Mouse (Mus musculus) urinary bladder, adult 18-20 months (tissue): ENCODE measurements around the gene 4833439L19Rik.

Source experiments
- DNase-seq, 2 experiments: peaks; one replicate each; pipeline ENCODE4 v3.0.0; 2022; ENCODE audit warnings: low spot score in 2 of 2, mixed read lengths in 2 of 2

The 4833439L19Rik gene

DNA sequence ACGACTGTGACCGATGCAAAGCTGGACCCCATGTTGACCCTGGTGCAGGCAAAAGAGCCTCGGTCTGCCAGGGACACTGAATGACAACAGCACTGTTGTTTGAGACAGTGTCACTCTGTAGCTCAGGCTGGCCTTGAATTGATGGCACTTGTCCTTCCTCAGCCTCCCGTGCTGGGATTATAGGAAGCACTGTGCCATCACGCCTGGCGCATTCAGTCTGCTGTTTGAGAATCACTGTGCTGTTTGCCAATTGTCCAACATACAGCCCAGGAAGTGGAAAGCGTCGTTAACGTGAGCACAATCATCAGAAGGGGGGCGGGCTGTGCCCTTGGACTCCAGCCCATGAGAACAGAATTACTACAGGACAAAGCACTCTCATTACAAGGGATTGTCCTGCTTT is 16.9 kb upstream of the 4833439L19Rik start:
- DNase-seq: no peak

DNA sequence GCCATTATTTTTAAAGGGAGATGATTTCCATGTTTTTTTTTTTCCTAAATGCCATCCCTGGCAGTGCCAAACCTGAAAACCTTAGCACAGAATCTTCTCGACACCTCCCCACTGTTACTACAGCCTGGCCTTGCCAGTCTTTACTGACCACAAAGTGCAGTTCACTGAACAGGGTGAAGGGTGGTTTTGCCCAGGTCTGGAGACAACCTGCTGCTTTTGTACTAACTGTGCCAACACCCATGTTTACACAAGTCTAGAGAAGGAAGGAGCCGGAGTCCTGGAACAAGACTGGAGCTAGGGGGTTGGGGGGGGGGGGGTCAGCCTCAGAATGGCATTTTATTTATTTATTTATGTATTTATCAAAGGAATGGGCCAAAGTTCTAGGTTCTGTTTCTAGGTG is 16.1 kb upstream of the 4833439L19Rik start:
- DNase-seq: no peak

DNA sequence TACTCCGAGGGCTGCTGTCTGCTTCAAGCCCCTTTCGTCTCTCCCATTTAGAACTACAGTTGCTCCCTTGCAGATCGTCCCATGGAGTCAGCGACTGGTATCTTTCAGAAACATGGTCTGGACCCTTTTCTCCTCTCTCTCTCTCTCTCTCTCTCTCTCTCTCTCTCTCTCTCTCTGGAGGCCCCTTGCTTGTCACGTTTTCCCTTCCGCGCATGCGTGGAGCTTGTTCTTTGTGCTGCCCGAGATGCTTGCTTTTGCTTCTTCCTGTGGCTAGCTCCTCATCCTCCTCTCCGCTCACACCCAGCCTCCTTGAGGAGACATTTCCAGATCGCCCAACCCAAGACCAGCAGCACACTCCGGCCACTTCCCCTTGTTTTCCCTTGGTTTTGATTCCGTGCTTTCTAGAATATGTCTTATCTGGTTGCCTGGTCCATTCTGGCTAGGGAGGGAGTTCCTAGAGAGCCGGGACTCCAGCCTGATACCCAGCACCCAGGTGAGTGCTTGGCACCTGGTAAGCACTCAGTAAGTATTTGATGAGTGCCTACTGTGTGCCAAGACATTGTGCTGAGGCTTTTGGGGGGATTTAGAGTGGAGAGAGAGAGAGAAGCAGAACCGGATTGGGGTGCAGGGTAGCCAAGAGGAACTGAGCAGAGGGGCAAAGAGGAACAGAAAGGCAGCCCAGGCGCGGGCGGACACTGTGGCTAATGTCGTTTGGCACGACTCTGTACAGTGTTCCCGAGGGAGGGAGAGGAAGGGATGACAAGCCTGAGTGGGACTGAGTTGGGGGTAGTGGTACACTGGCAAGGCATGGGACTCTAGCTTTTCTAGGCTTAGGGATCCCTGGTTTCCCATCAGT is 12.6 kb upstream of the 4833439L19Rik start:
- DNase-seq: no peak

DNA sequence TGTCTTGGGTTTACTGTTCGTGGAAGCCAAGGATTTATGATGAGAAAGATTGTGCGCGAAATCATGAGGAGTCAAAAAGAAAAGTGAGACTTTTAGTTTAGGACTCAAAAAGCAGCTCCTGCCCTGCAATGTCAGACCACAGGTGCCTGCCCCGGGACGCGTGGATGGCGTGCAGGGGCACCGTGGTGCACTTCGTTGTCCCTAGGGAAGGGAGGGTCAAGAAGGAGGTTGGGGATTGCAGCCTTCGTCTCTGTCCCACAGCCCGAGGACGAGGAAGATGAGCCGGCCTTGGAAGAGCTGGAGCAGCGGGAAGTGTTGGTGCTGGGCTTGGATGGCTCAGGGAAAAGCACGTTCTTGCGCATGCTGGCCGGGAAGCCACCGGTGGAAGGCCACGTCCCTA is 10.3 kb upstream of the 4833439L19Rik start:
- peak in 1 of 2 experiments; percentile 38 for DNase-seq

DNA sequence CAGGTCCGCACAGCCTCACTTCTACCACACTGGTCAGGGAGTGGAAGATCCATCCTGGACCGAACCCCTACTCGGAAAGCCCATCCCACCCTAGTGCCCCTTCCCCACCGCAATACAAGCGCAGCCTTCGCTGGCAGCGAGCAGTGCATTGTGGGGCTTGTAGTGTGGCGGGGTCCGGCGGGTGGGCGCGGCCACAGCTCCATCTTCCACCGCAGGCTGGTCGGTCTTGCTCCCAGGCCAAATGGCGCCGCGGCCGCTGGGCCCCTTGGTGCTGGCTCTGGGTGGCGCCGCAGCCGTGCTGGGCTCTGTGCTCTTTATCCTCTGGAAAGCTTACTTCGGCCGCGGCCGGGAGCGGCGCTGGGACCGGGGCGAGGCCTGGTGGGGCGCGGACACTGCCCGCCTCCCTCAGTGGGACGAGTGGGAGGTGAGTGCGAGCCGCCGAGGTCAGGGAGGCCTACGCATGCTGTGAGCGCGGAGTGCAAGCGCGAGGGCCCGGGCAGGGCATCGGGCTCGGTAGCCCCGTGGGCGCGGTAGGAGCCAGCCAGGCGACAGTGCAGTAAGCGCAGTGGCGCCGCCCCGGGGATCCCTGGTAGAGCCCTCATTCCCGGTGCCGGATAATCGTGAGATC is 9.7 kb upstream of the 4833439L19Rik start, which contains the start of gene Arl10:
Gene Arl10, plus strand, starts transcription at position 162 of the 628 bp plus-strand sequence.
- peak; percentile 72 to 75 for DNase-seq

DNA sequence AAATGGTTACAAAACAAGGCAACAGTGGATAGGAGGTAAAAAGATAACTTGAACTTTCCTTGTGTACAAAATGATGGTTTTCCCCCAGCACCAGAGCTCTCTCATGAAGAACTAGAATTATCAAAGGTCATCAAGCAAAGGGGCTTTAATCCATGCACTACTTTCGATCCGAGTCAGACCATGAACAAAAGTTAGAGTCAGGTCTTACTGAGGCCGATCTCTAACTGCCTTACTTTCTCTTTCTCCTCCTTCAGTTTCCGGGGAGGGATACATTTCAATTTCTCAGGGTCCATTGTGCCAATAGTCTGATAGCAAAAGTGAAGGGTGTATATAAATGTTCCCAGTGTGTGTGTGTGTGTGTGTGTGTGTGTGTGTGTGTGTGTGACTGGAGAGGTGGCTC is 7.4 kb upstream of the 4833439L19Rik start:
- DNase-seq: no peak

DNA sequence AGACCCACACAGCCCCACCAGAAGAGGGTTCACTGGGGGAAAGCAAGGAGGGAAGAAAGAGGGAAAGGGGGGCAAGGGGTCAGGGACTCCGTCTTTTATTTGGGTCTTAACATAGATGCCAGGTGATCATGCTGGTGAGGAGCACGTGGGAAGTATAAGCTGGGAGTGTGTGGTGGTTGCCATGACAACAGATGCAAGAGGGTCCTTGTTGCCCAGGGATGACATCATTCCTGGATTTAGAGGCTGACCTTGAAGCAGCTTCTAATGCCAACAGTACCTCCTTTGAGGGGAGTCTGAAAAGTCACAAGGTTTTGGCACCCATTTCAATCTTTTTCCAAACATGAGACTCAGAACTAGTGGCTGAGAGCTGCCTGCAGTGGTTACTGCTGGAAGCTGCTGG is 6.4 kb upstream of the 4833439L19Rik start:
- DNase-seq: no peak

DNA sequence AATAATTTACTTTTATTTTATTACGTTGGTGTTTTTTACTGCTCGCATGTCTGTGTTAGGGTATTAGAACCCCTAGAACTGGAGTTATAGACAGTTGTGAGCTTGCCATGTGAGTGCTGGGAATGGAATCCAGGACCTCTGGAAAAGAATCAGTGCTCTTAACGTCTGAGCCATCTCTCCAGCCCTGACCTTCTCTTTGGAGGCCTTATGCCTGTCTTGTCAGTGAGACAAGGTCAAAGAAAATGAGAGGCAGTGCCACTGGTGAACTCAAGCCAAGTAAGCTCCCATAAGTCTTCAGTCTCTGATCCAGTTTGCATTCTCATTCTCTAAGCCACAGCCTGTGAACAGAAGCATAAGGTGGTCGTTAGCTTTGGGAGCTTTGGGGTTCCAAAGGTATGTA is 5.5 kb upstream of the 4833439L19Rik start:
- DNase-seq: no peak

DNA sequence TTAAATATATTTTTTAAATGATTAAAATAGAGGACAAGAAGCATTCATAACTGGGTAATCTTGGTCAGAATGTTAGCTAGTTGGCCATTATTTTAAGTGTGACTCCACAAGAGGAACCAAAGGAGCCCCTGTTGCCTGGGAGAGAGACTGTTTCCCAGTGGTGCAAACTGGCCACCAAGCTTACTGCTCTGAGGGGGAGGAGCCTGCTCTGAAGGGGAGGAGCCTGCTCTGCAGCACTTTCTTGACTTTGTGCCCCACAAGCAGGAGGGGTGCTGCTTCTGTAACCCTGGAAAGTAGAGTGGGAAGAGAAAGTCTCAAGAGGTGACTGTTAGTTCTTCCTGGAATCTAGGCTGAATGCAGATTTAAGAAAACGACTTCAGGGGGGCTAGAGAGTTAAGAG is 4.0 kb upstream of the 4833439L19Rik start:
- no peak for DNase-seq

DNA sequence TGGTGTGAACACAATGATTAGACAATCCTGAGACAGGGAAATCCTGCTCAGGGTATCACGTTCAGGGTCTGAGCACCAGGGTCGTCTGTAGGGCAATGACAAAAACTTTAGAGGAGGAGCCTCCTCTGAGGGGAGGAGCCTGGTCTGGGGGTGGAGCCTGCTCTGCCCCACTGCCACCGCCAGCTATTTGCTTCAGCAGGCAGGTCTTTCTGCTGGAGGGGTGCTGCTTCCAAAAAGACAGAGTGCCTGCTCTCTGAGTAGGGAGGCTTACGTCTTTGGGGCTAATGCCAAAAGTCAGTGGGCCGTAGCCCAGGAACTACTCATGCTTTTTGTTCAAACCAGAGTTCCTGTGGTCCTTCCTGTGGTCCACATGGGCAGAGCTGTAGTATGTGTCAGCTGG is 3.1 kb upstream of the 4833439L19Rik start:
- DNase-seq: no peak

DNA sequence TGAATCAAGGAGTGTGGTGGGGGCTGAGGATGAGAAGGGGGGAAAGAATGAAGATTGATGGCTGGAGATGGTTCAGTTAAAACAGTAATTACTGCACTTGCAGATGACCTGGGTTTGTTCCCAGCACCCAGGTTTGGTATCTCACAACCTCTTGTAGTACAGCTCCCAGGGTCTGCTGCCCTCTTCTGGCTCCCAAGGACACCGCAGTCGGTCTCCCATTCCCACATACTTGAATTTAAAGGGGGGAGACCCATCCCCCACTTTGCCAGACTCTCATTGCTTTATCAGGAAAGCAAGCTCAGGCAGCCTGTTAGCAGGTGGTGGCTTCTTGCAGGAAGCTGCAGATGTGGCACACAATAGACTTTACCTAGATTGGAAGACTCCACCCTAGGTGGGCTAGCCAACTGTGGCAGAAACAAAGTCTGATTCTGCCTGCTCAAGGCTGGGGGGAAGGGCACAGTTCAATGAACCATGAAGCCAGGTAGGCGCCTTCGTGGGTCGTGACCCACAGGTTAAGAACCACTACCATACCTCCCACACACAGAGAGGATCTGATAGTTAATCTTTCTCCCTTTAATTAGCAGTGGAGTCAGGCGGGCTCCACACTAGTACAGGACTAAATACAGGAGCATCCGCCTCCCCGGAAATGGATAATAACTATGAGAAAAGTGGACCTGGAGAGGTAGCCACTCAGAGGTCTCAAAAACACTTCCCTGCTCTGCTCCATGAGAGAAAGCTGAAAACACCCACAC is 535 bp upstream of the 4833439L19Rik start:
- DNase-seq: peak in 1 of 2 experiments; percentile 29

DNA sequence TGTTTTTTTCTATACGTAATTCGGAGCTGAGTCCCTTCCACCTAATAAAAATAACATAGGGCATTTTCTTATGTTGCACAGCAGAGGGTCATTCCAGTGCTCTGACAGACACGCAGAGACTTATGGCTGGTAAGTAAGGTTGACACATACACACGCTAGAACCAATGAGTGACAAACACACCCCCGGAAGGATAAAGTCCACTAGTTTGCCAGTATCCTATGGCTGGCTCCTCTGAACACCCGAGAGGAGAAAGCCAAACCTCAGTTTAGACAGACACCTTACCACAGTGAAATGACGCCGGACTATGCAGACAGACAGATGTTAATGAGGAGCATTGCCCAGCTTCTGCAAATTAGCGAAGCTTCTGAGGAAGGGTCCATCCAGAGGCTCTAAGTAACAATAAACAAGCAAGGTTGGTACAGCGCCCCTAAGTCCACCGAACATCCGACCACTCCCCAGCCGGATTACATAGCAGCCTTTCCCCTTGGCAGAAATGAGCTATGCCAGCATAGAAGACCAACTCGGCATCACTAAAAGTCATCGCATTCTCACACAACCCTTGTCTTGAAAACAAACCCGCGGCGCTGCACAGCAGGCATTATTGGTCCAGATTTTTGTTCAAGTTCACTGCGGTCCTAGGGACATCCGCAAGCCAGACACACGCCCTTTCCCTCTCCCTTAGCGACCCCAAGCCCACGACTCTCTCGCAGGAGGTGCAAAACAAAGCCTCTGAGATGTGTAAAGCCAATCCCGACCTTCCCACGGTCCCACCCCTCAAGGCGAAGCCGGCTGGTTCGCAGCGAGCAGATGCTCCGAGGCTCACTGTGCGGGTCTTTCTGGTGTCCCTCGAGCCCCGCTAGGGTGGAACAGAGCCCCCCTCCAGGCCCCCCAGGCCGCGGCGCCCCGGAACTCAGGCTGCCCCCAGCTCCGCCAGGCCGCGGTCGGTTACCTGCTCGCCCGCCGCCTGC is 719 bp downstream of the 4833439L19Rik start:
- DNase-seq: peak in 1 of 2 experiments; percentile 20

DNA sequence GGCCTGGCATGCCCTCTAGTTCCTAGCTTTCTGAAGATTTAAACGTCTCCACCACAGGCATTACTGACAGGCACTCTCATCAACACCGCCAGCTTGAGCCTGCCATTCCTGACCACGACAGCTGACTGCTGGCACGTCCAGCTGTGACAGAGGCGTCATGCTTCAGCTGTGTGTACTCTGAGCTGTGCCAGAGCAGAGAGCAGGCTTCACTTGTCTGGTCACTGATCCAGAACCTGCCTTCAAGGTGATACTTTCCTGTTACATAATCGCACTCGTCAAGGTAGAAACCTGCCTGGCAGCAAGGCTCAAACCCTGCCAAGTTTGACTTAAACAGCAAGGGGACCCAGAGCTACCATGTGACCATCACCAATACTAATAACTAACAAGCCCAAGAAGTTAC is 2.7 kb downstream of the 4833439L19Rik start:
- no peak for DNase-seq

DNA sequence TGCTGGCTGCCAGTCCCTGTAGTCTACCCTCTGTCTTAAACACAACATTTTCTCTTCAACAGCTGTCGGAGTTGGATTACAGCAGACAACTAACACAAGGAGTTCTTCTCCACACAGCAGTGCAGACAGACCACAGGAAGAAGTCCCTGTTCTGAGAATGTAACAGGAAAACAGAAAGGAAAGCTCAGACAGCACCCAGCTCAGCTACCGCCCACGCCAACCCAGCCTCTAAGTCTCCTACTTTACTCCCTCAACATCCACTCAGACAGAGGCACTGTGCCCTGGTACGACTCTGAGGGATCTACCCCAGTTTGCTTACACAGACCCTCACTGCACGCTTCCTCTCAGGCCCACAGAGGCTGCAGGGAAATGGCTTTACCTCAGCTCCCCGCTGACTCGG is 4.6 kb downstream of the 4833439L19Rik start:
- no peak for DNase-seq

DNA sequence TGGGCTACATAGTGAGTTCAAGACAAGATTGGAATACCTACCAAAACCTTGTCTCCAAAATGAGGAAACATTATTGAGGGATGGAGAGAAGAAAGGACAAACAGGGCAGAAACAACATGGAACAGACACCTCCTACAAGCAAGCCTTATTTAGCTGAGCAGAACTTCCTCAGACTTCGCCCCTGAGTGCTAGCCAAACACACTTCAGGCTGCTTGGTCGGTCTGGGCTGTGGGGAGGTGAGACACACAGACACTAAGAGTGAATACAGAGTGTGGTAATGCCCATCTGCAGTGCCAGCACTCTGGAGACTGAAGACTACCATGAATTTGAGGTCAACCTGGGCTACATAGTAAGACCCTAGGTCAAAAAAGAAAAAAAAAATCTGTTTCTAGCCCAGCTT is 5.6 kb downstream of the 4833439L19Rik start:
- no peak for DNase-seq

DNA sequence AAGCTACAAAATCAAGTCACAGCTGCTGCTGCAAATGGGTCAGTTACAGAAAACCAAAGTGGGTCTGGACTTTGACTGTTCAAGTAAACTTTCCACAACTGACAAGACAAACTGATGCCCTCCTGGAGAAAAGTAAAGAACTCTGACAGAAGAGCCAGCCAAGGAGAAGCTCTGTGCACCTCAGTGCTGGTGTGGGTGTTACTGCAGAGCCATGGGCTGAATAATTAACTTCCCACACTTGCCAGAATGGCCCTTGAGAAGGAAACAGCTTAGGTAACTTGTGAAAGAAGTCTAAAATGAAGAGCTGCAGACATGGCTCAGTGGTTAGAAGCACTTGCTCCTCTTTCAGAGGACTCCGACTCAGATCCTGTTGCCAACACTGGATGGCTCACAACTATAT is 7.6 kb downstream of the 4833439L19Rik start:
- DNase-seq: no peak

DNA sequence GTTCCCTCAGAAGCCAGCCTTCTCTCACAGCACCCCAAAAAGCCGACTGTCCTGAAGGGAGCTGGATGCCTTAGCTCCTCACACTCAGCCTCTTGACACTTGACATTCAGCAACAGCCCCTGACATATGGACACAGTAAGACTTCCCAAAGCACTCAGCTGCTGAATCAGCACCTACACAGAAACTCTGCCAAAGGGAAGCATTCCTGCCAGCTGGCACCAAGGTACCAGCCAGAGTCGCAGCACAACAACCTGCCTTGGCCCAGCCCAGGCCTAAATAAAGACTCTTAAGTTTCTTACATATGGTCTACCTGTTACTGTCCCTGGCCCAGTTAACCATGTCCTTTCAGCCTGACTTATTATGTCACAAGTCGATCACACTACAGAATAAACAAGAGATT is 8.4 kb downstream of the 4833439L19Rik start:
- DNase-seq: no peak

DNA sequence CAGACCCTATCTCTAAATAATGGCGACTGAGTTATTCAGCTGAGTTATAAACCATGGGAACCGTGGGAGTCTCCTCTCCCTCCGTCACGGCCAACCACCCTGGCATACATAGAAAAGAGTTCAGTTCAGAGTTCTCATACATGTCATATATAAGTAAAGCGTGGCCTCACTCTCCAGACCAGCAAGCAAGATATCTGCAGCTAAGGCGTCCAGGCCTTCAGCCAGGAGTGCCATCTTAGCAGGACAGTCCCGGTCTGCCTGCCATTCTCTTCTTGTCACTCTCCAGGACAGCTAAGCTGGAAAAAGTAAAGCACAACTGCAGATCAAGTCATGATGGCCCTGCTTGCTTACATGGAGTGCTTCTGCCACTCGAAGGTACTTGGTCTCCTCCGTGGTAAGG is 9.1 kb downstream of the 4833439L19Rik start:
- no peak for DNase-seq

DNA sequence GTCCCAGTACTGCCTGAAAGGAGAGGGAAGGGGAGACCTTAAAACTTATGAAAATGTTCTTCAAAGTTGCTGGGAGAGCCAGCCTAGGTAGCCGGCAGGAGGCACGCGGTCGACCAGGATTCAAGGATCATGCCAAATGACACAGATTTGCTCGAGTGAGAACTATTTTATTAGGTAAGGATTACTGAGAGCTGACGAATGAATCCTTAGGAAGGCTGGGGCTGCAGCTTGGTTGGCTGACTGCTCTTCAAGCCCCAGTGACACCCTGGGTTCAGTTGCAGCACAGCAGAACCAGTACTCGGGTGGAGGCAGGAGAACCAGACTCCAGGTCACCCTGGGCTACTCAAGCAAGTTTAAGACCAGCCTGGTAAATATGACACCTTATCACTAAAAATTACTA is 17.2 kb downstream of the 4833439L19Rik start:
- no peak for DNase-seq

DNA sequence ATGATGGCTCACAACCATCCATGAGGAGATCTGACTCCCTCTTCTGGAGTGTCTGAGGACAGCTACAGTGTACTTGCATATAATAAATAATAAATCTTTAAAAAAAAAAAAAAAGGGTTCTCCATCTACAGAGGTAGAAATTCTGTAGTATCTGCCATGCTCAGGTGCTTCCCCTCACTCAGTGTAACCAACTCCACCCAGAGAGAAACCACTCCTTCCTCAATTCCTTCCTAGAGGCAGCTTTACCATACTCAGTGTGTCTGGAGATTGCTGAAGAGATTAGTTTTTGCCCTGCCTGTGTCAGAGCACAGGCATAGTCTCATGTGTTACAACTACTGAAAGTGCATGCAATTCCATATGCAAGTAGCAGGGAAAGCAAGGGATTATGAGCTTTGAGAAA is 33.1 kb downstream of the 4833439L19Rik start:
- no peak for DNase-seq

DNA sequence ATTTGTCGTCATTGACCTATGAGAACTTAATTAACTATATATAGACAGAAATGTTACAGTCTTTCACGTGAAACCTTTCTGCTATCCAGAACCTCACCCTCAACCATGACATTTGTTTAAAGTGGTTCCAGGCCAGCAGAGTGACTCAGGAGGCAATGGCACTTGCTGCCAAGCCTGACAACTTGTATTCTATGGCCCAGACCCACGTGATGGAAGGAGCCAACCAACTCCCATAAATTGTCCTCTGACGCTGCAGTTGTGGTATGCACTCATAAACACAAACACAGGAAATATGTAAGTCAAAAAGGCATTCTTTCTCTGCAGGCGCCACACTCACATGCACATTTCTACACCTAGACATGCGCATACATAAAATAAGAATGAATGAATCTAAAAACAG is 38.1 kb downstream of the 4833439L19Rik start:
- DNase-seq: no peak
